Mouse (Mus musculus) left cerebral cortex, adult 2 months (tissue): Measurements from ENCODE around the gene Fndc3b. TPM values are rescaled to one million over a fixed set of nuclear protein-coding genes. Genes with fewer than 3 reads are reported as not detected.

Experiments
- DNase-seq, 2 experiments: peaks; one replicate each; pipeline ENCODE4 v3.0.0; 2021 to 2022; ENCODE audit warnings: low spot score in 2 of 2, mixed read lengths in 1 of 2; ENCODE audit errors: extremely low spot score in 1 of 2
- H3K27ac ChIP-seq: fragments of 200-600 bp; 2 replicates; pipeline ENCODE4 v1.8.1; 2022
- H3K4me3 ChIP-seq: fragments of 200-600 bp; 2 replicates; pipeline ENCODE4 v1.8.1; 2022
- CTCF ChIP-seq: fragments of 200-600 bp; IDR thresholded peaks from 2 replicates; pipeline ENCODE4 v1.8.1; 2022; ENCODE audit warnings: antibody characterized with exemption, mild to moderate bottlenecking, moderate library complexity
- intact Hi-C: fragments of 180-260 bp; cut with DNase I; formaldehyde crosslinking; loops from one replicate; pipeline ENCODE4 v1.15.1; 2025
- total RNA-seq, 2 experiments: library from RNA; stranded (reverse); gene quantifications; 2 replicates each; pipeline ENCODE4 v1.2.3; 2021

Gene Fndc3b
- total RNA-seq, 2 experiments from 2014 or later: 25.1 to 27.7 TPM

GRCm38 (mm10) chr3:27593485-27594138 lies 117.5 kb downstream of the Fndc3b start:
- DNase-seq: no peak
- no peak overlapping the region for H3K27ac ChIP-seq
- no peak overlapping the region for H3K4me3 ChIP-seq
- TF ChIP-seq CTCF: no peak
- intact Hi-C loops: loop anchor here (5.0 kb wide), 1 partner anchor 114 kb away; no protein-coding TSS in a partner anchor

GRCm38 (mm10) chr3:27592728-27593484 lies 118.2 kb downstream of the Fndc3b start:
- intact Hi-C loops: loop anchor here (5.0 kb wide), 1 partner anchor 114 kb away; no protein-coding TSS in a partner anchor
- H3K27ac ChIP-seq: no peak overlapping the region
- TF ChIP-seq CTCF: no peak
- no peak overlapping the region for H3K4me3 ChIP-seq
- no peak for DNase-seq

GRCm38 (mm10) chr3:27590823-27591222 lies 120.3 kb downstream of the Fndc3b start:
- intact Hi-C loops: loop anchor here (5.0 kb wide), 1 partner anchor 116 kb away; no protein-coding TSS in a partner anchor
- no peak overlapping the region for H3K4me3 ChIP-seq
- TF ChIP-seq CTCF: no peak
- no peak overlapping the region for H3K27ac ChIP-seq
- no peak for DNase-seq

GRCm38 (mm10) chr3:27589305-27589704 lies 121.8 kb downstream of the Fndc3b start:
- intact Hi-C loops: no loop called here

GRCm38 (mm10) chr3:27588604-27589003 lies 122.5 kb downstream of the Fndc3b start:
- no peak overlapping the region for H3K4me3 ChIP-seq
- TF ChIP-seq CTCF: no peak
- no peak overlapping the region for H3K27ac ChIP-seq
- intact Hi-C loops: no loop called here
- DNase-seq: no peak

More at GRCm38 (mm10) chr3:27589305-27589704, 121.8 kb downstream of the Fndc3b start:
- Histone ChIP-seq H3K27ac (no peak overlapping the region), H3K4me3 (no peak overlapping the region)
- no peak for DNase-seq
- TF ChIP-seq CTCF: no peak

- intact Hi-C loops: no loop called here
- Histone ChIP-seq H3K27ac (no peak overlapping the region), H3K4me3 (no peak overlapping the region)
- TF ChIP-seq CTCF: no peak
- no peak for DNase-seq
Observed at GRCm38 (mm10) chr3:27584607-27585605, 126.2 kb downstream of the Fndc3b start.

- no peak overlapping the region for H3K27ac ChIP-seq
- no peak overlapping the region for H3K4me3 ChIP-seq
- TF ChIP-seq CTCF: no peak
- no peak for DNase-seq
- intact Hi-C loops: no loop called here
Observed at GRCm38 (mm10) chr3:27581931-27582840, 128.9 kb downstream of the Fndc3b start.

GRCm38 (mm10) chr3:27580956-27581355 lies 130.2 kb downstream of the Fndc3b start:
- H3K27ac ChIP-seq: no peak overlapping the region
- no peak overlapping the region for H3K4me3 ChIP-seq
- no peak for TF ChIP-seq CTCF
- intact Hi-C loops: no loop called here
- DNase-seq: no peak

GRCm38 (mm10) chr3:27579894-27580613 lies 131.1 kb downstream of the Fndc3b start:
- no peak overlapping the region for H3K4me3 ChIP-seq
- no peak overlapping the region for H3K27ac ChIP-seq
- intact Hi-C loops: loop anchor here (10.0 kb wide), 1 partner anchor 285 kb away; no protein-coding TSS in a partner anchor
- DNase-seq: no peak
- no peak for TF ChIP-seq CTCF

GRCm38 (mm10) chr3:27579229-27579628 lies 131.9 kb downstream of the Fndc3b start:
- TF ChIP-seq CTCF: no peak
- H3K27ac ChIP-seq: no peak overlapping the region
- intact Hi-C loops: loop anchor here (10.0 kb wide), 1 partner anchor 286 kb away; no protein-coding TSS in a partner anchor
- no peak for DNase-seq
- H3K4me3 ChIP-seq: no peak overlapping the region
